Mouse (Mus musculus) stomach, postnatal 0 days (tissue): Measurements from ENCODE around the gene Prune2. TPM values are rescaled to one million over a fixed set of nuclear protein-coding genes. Genes with fewer than 3 reads are reported as not detected.

Experiments used
- ATAC-seq: fragments of 200-750 bp; cut with Nextera tagmentation; 2 replicates; pipeline ENCODE4 v1.8.0; 2017; ENCODE audit not compliant: low FRiP score, low TSS enrichment
- DNase-seq: peaks from one replicate; pipeline ENCODE4 v3.0.0-alpha.2; 2016; ENCODE audit warnings: low spot score
- H3K27ac ChIP-seq: fragments of 300-500 bp; sonication (generic); replicated peaks from 2 replicates; pipeline ENCODE4 v1.5.1; 2014; ENCODE audit warnings: mild to moderate bottlenecking, control low read depth
- H3K27me3 ChIP-seq: fragments of 300-500 bp; sonication (generic); 2 replicates; pipeline ENCODE4 v1.6.1; 2014; ENCODE audit warnings: low read length; ENCODE audit not compliant: control insufficient read depth, insufficient read depth
- H3K36me3 ChIP-seq: fragments of 300-500 bp; sonication (generic); 2 replicates; pipeline ENCODE4 v1.6.1; 2014; ENCODE audit warnings: low read length, mixed read lengths; ENCODE audit not compliant: control insufficient read depth, insufficient read depth
- H3K4me1 ChIP-seq: fragments of 300-500 bp; sonication (generic); replicated peaks from 2 replicates; pipeline ENCODE4 v1.6.1; 2014; ENCODE audit warnings: antibody characterized with exemption; ENCODE audit not compliant: control insufficient read depth, insufficient read depth
- H3K4me2 ChIP-seq: fragments of 300-500 bp; sonication (generic); replicated peaks from 2 replicates; pipeline ENCODE4 v1.6.1; 2014; ENCODE audit warnings: low read depth, mild to moderate bottlenecking, control low read depth, moderate library complexity
- H3K4me3 ChIP-seq: fragments of 300-500 bp; sonication (generic); 2 replicates; pipeline ENCODE4 v1.5.1; 2014; ENCODE audit warnings: low read depth, low read length, control low read depth
- H3K9ac ChIP-seq: fragments of 300-500 bp; sonication (generic); 2 replicates; pipeline ENCODE4 v1.6.1; 2014; ENCODE audit warnings: mild to moderate bottlenecking, low read length, control low read depth, mixed read lengths
- H3K9me3 ChIP-seq: fragments of 300-500 bp; sonication (generic); 2 replicates; pipeline ENCODE4 v1.6.1; 2016; ENCODE audit warnings: low read length; ENCODE audit not compliant: control insufficient read depth
- CTCF ChIP-seq: IDR thresholded peaks from 2 replicates; pipeline ENCODE4 v1.5.1; 2016; ENCODE audit warnings: antibody characterized with exemption, low read depth, mild to moderate bottlenecking, moderate library complexity
- EP300 ChIP-seq: optimal IDR thresholded peaks from 2 replicates; pipeline ENCODE3; 2016; ENCODE audit warnings: antibody characterized with exemption
- WGBS: fragments of 180-500 bp; shearing (Covaris S2); extraction: QIAGEN DNeasy Blood & Tissue Kit; methylation state at CpG from one replicate; pipeline ENCODE4 v1.1.7; 2014; 5-methylcytosine and 5-hydroxymethylcytosine counted together
- polyA plus RNA-seq: library from polyadenylated mRNA; unstranded; fragments of >200 nt; fragmentation: Nextera tagmentation; extraction: Ambion mirVana; gene quantifications from 2 replicates; pipeline ENCODE4 v1.2.1, GENCODE M21; 2015

Gene Prune2
- polyA plus RNA-seq, 1 experiment from 2014 or later: 2.0 TPM

GRCm38 (mm10) chr19:17144205-17144604 is 188.3 kb downstream of the Prune2 start:
- Histone ChIP-seq H3K36me3 (no peaks in the 10 kb centered on the region), H3K9me3 (no peaks in the 10 kb centered on the region), H3K4me3 (no peak overlapping the region), H3K4me2 (no peak overlapping the region), H3K27ac (no peak overlapping the region), H3K27me3 (no peaks in the 10 kb centered on the region), H3K9ac (no peak overlapping the region), H3K4me1 (no peaks in the 10 kb centered on the region)
- 79% methylated on average over 6 of the region's 6 CpGs for WGBS
- ATAC-seq (no peak), DNase-seq (no peak)
- TF ChIP-seq EP300: no peak
- no peak for TF ChIP-seq CTCF

GRCm38 (mm10) chr19:17150064-17150463 is 194.1 kb downstream of the Prune2 start:
- Histone ChIP-seq H3K4me1 (no peaks in the 10 kb centered on the region), H3K27ac (no peak overlapping the region), H3K9ac (no peak overlapping the region), H3K4me2 (no peak overlapping the region), H3K27me3 (no peaks in the 10 kb centered on the region), H3K36me3 (no peaks in the 10 kb centered on the region), H3K9me3 (no peaks in the 10 kb centered on the region), H3K4me3 (no peak overlapping the region)
- ATAC-seq: no peak
- no peak for DNase-seq
- no peak for TF ChIP-seq EP300
- no peak for TF ChIP-seq CTCF
- 81% methylated on average over 7 of the region's 7 CpGs for WGBS

- H3K9me3 ChIP-seq: no peaks in the 10 kb centered on the region
- H3K4me1 ChIP-seq: no peaks in the 10 kb centered on the region
- no peak for TF ChIP-seq EP300
- TF ChIP-seq CTCF: no peak
- DNase-seq (no peak), ATAC-seq (no peak)
- WGBS: 82% methylated on average over 6 of the region's 6 CpGs
- H3K27me3 ChIP-seq: no peaks in the 10 kb centered on the region
- H3K36me3 ChIP-seq: no peaks in the 10 kb centered on the region
- H3K9ac ChIP-seq: no peak overlapping the region
- no peak overlapping the region for H3K27ac ChIP-seq
- H3K4me2 ChIP-seq: no peak overlapping the region
- H3K4me3 ChIP-seq: no peak overlapping the region
Measured at GRCm38 (mm10) chr19:17151781-17152180, 195.9 kb downstream of the Prune2 start.

DNA sequence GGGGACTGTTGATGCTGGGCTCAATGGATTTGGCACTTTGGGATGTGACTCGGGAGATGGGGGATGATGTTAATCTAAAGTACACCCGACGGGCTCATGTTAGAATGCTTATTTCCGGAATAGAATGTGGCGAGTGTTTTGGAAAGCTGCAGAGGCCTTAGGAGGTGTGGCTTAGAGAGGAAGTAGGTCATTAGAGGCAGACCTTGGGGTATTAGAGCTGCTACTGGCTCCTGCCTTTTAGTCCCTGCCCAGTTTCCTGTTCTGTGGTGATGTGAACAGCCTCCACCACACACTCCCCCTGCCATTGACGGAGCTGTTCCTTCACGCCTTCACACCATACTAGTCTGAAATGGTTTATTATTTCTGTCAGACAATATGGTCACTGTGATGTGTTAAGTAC is 196.5 kb downstream of the Prune2 start:
- ATAC-seq (no peak), DNase-seq (no peak)
- no peaks in the 10 kb centered on the region for H3K27me3 ChIP-seq
- no peaks in the 10 kb centered on the region for H3K36me3 ChIP-seq
- no peaks in the 10 kb centered on the region for H3K9me3 ChIP-seq
- WGBS: 83% methylated on average over 7 of the region's 7 CpGs
- no peak overlapping the region for H3K4me2 ChIP-seq
- no peak for TF ChIP-seq CTCF
- no peak for TF ChIP-seq EP300
- H3K4me1 ChIP-seq: no peaks in the 10 kb centered on the region
- H3K27ac ChIP-seq: no peak overlapping the region
- no peak overlapping the region for H3K9ac ChIP-seq
- no peak overlapping the region for H3K4me3 ChIP-seq

DNA sequence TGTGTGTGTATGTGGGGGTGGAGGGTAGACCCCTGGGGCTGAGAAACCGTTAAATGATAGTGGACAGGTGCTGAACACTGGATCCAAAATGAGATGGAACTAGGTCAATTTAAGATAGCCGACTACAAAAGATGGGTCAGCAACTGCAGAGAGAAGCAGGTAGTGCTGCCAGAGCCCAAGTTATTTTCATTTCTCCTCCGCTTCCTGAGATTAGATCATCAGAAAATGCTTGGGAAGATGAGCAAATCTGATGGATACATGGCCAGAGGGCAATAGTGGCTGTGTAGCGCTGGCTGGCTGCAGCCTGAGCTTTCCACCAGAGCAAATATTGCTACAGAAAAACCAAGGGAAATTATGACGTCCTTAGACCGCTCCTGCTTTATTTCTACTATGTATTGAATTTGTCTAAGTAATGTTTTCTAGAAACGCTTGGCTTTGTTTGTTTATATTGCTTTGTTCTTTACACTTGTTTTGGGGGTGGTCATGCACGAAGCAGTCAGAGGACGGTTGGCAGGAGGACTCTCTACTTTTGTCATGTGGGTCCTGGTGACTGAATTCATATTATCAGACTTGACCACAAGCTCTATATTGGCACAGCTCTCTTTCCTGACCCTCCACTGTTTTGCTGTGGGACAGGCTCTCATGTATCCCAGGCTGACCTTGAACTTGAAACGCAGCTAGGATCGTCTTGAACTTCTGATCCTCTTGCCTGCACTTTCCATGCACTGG is 198.2 kb downstream of the Prune2 start:
- H3K9ac ChIP-seq: no peak overlapping the region
- no peaks in the 10 kb centered on the region for H3K27me3 ChIP-seq
- H3K27ac ChIP-seq: no peak overlapping the region
- H3K36me3 ChIP-seq: no peaks in the 10 kb centered on the region
- TF ChIP-seq EP300: no peak
- no peak for TF ChIP-seq CTCF
- H3K4me1 ChIP-seq: no peaks in the 10 kb centered on the region
- DNase-seq: no peak
- WGBS: 81% methylated on average over 11 of the region's 11 CpGs
- H3K4me3 ChIP-seq: no peak overlapping the region
- no peaks in the 10 kb centered on the region for H3K9me3 ChIP-seq
- ATAC-seq: no peak
- no peak overlapping the region for H3K4me2 ChIP-seq

DNA sequence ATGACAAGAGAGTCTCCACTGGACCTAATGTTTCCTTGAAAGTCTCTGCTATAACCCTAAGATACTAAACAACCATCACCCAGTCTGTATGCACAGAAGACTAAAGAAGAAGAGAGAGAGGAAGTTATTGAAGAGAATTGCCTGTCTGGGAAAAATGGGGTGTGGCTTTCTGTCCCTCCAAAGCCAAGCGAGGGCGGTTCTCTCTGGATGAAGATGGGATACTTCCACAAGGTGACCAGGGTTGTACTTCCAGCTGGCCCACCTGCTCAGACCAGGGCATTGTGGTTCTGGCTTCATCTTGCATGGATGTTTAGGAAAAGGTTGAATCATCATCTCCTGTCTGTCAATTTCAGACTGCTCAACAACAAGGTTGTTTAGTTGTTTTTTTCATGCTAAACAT is 199.3 kb downstream of the Prune2 start:
- TF ChIP-seq EP300: no peak
- H3K4me3 ChIP-seq: no peak overlapping the region
- H3K4me2 ChIP-seq: no peak overlapping the region
- no peak for DNase-seq
- H3K27ac ChIP-seq: no peak overlapping the region
- no peaks in the 10 kb centered on the region for H3K4me1 ChIP-seq
- ATAC-seq: no peak
- H3K36me3 ChIP-seq: no peaks in the 10 kb centered on the region
- no peaks in the 10 kb centered on the region for H3K27me3 ChIP-seq
- H3K9me3 ChIP-seq: no peaks in the 10 kb centered on the region
- WGBS: 60% methylated on average over 2 of the region's 2 CpGs
- H3K9ac ChIP-seq: no peak overlapping the region
